Mouse (Mus musculus): Measurements from ENCODE around the gene Gpr88. TPM values are rescaled to one million over a fixed set of nuclear protein-coding genes. Genes with fewer than 3 reads are reported as not detected.

Gpr88 gene
- polyA plus RNA-seq (2015; fragmentation: Nextera tagmentation; extraction: Ambion mirVana): 0.41 and 1.6 TPM in 2 replicates

GRCm38 (mm10) chr3:116253077-116253531 is at the start of gene Gpr88:
TSS of gene Gpr88 (minus strand) at chr3:116253503.
- Histone ChIP-seq H3K4me1 (ENCODE audit: insufficient read depth, low read length) (peaks cover 22% of the 10 kb centered on the region), H3K27ac (ENCODE audit: low read length) (no peak within 1 kb of the TSS), H3K9ac (replicated peaks; ENCODE audit: low read length) (peak within 1 kb of the TSS; percentile 64), H3K4me3 (ENCODE audit: low read length) (peak within 1 kb of the TSS; percentile 59), H3K27me3 (ENCODE audit: insufficient read depth, low read length) (peaks cover 56% of the 10 kb centered on the region), H3K9me3 (ENCODE audit: low read length) (no peaks in the 10 kb centered on the region), H3K4me2 (replicated peaks; ENCODE audit: low read depth, low read length) (peak within 1 kb of the TSS; percentile 98), H3K36me3 (ENCODE audit: insufficient read depth, low read length) (no peaks in the 10 kb centered on the region)
- 5% methylated on average over 9 of the region's 9 CpGs for WGBS
- ATAC-seq (ENCODE audit: low FRiP score, low TSS enrichment): 0 out of 2 replicates have a peak, but pooled peaks have one; percentile 50

- WGBS: 95% methylated on average over 7 of the region's 7 CpGs
- Histone ChIP-seq H3K36me3 (ENCODE audit: insufficient read depth, low read length) (peaks cover 11% of the 10 kb centered on the region; the same call in 1 of the 2 replicates), H3K27me3 (ENCODE audit: insufficient read depth, low read length) (no peaks in the 10 kb centered on the region), H3K4me3 (ENCODE audit: low read length) (no peak overlapping the region), H3K9ac (replicated peaks; ENCODE audit: low read length) (no peak overlapping the region), H3K4me2 (replicated peaks; ENCODE audit: low read depth, low read length) (no peak overlapping the region), H3K27ac (ENCODE audit: low read length) (no peak overlapping the region), H3K4me1 (ENCODE audit: insufficient read depth, low read length) (no peaks in the 10 kb centered on the region), H3K9me3 (ENCODE audit: low read length) (no peaks in the 10 kb centered on the region)
- no peak for ATAC-seq (ENCODE audit: low FRiP score, low TSS enrichment)
These were observed 49.3 kb upstream of the Gpr88 start for GRCm38 (mm10) chr3:116302581-116302980.

- no peak overlapping the region for H3K4me2 ChIP-seq (replicated peaks; ENCODE audit: low read depth, low read length)
- WGBS: 72% methylated on average over 6 of the region's 6 CpGs
- no peaks in the 10 kb centered on the region for H3K4me1 ChIP-seq (ENCODE audit: insufficient read depth, low read length)
- no peak overlapping the region for H3K9ac ChIP-seq (replicated peaks; ENCODE audit: low read length)
- H3K27ac ChIP-seq (ENCODE audit: low read length): no peak overlapping the region
- no peak overlapping the region for H3K4me3 ChIP-seq (ENCODE audit: low read length)
- no peak for ATAC-seq (ENCODE audit: low FRiP score, low TSS enrichment)
- peaks cover 15% of the 10 kb centered on the region; the same call in 1 of the 2 replicates for H3K36me3 ChIP-seq (ENCODE audit: insufficient read depth, low read length)
- no peaks in the 10 kb centered on the region for H3K9me3 ChIP-seq (ENCODE audit: low read length)
- H3K27me3 ChIP-seq (ENCODE audit: insufficient read depth, low read length): no peaks in the 10 kb centered on the region
These were observed 48.5 kb upstream of the Gpr88 start for GRCm38 (mm10) chr3:116301754-116302153.

- Histone ChIP-seq H3K4me3 (ENCODE audit: low read length) (no peak overlapping the region), H3K27ac (ENCODE audit: low read length) (no peak overlapping the region), H3K9ac (replicated peaks; ENCODE audit: low read length) (no peak overlapping the region), H3K27me3 (ENCODE audit: insufficient read depth, low read length) (no peaks in the 10 kb centered on the region), H3K9me3 (ENCODE audit: low read length) (no peaks in the 10 kb centered on the region), H3K4me1 (ENCODE audit: insufficient read depth, low read length) (no peaks in the 10 kb centered on the region), H3K36me3 (ENCODE audit: insufficient read depth, low read length) (peaks cover 33% of the 10 kb centered on the region), H3K4me2 (replicated peaks; ENCODE audit: low read depth, low read length) (no peak overlapping the region)
- WGBS: 88% methylated on average over 10 of the region's 10 CpGs
- ATAC-seq (ENCODE audit: low FRiP score, low TSS enrichment): no peak
These were observed 45.4 kb upstream of the Gpr88 start for GRCm38 (mm10) chr3:116298727-116299126.

GRCm38 (mm10) chr3:116298003-116298402 is 44.7 kb upstream of the Gpr88 start:
- no peaks in the 10 kb centered on the region for H3K27me3 ChIP-seq (ENCODE audit: insufficient read depth, low read length)
- no peak for ATAC-seq (ENCODE audit: low FRiP score, low TSS enrichment)
- H3K4me1 ChIP-seq (ENCODE audit: insufficient read depth, low read length): no peaks in the 10 kb centered on the region
- WGBS: 82% methylated on average over 8 of the region's 8 CpGs
- H3K36me3 ChIP-seq (ENCODE audit: insufficient read depth, low read length): peaks cover 34% of the 10 kb centered on the region
- H3K27ac ChIP-seq (ENCODE audit: low read length): no peak overlapping the region
- no peak overlapping the region for H3K4me2 ChIP-seq (replicated peaks; ENCODE audit: low read depth, low read length)
- no peak overlapping the region for H3K4me3 ChIP-seq (ENCODE audit: low read length)
- H3K9ac ChIP-seq (replicated peaks; ENCODE audit: low read length): no peak overlapping the region
- no peaks in the 10 kb centered on the region for H3K9me3 ChIP-seq (ENCODE audit: low read length)

GRCm38 (mm10) chr3:116297170-116297569 is 43.9 kb upstream of the Gpr88 start:
- no peak for ATAC-seq (ENCODE audit: low FRiP score, low TSS enrichment)
- Histone ChIP-seq H3K9me3 (ENCODE audit: low read length) (no peaks in the 10 kb centered on the region), H3K36me3 (ENCODE audit: insufficient read depth, low read length) (peaks cover 39% of the 10 kb centered on the region), H3K4me3 (ENCODE audit: low read length) (no peak overlapping the region), H3K27me3 (ENCODE audit: insufficient read depth, low read length) (no peaks in the 10 kb centered on the region), H3K27ac (ENCODE audit: low read length) (no peak overlapping the region), H3K4me1 (ENCODE audit: insufficient read depth, low read length) (no peaks in the 10 kb centered on the region), H3K4me2 (replicated peaks; ENCODE audit: low read depth, low read length) (no peak overlapping the region), H3K9ac (replicated peaks; ENCODE audit: low read length) (no peak overlapping the region)
- 92% methylated on average over 7 of the region's 7 CpGs for WGBS

GRCm38 (mm10) chr3:116290041-116290815 is 36.9 kb upstream of the Gpr88 start:
- Histone ChIP-seq H3K36me3 (ENCODE audit: insufficient read depth, low read length) (peaks cover 34% of the 10 kb centered on the region), H3K9ac (replicated peaks; ENCODE audit: low read length) (no peak overlapping the region), H3K4me3 (ENCODE audit: low read length) (no peak overlapping the region), H3K4me1 (ENCODE audit: insufficient read depth, low read length) (no peaks in the 10 kb centered on the region), H3K27me3 (ENCODE audit: insufficient read depth, low read length) (no peaks in the 10 kb centered on the region), H3K9me3 (ENCODE audit: low read length) (no peaks in the 10 kb centered on the region), H3K4me2 (replicated peaks; ENCODE audit: low read depth, low read length) (no peak overlapping the region), H3K27ac (ENCODE audit: low read length) (no peak overlapping the region)
- no peak for ATAC-seq (ENCODE audit: low FRiP score, low TSS enrichment)
- WGBS: 83% methylated on average over 9 of the region's 9 CpGs

- 75% methylated on average over 6 of the region's 6 CpGs for WGBS
- Histone ChIP-seq H3K27ac (ENCODE audit: low read length) (no peak overlapping the region), H3K4me1 (ENCODE audit: insufficient read depth, low read length) (no peaks in the 10 kb centered on the region), H3K36me3 (ENCODE audit: insufficient read depth, low read length) (peaks cover 23% of the 10 kb centered on the region), H3K27me3 (ENCODE audit: insufficient read depth, low read length) (no peaks in the 10 kb centered on the region), H3K9me3 (ENCODE audit: low read length) (no peaks in the 10 kb centered on the region), H3K9ac (replicated peaks; ENCODE audit: low read length) (no peak overlapping the region), H3K4me3 (ENCODE audit: low read length) (no peak overlapping the region), H3K4me2 (replicated peaks; ENCODE audit: low read depth, low read length) (no peak overlapping the region)
- peak; percentile 70; the same call in 1 of the 2 replicates for ATAC-seq (ENCODE audit: low FRiP score, low TSS enrichment)
These were observed 35.5 kb upstream of the Gpr88 start for GRCm38 (mm10) chr3:116288833-116289232.

- no peak overlapping the region for H3K27ac ChIP-seq (ENCODE audit: low read length)
- ATAC-seq (ENCODE audit: low FRiP score, low TSS enrichment): no peak
- H3K4me3 ChIP-seq (ENCODE audit: low read length): no peak overlapping the region
- H3K9me3 ChIP-seq (ENCODE audit: low read length): no peaks in the 10 kb centered on the region
- 0 out of 2 replicates have a peak, but pooled peaks cover 5% of the 10 kb centered on the region for H3K36me3 ChIP-seq (ENCODE audit: insufficient read depth, low read length)
- 97% methylated on average over 4 of the region's 4 CpGs for WGBS
- no peaks in the 10 kb centered on the region for H3K27me3 ChIP-seq (ENCODE audit: insufficient read depth, low read length)
- no peak overlapping the region for H3K9ac ChIP-seq (replicated peaks; ENCODE audit: low read length)
- no peak overlapping the region for H3K4me2 ChIP-seq (replicated peaks; ENCODE audit: low read depth, low read length)
- H3K4me1 ChIP-seq (ENCODE audit: insufficient read depth, low read length): no peaks in the 10 kb centered on the region
These were observed 31.4 kb upstream of the Gpr88 start for GRCm38 (mm10) chr3:116284735-116285134.

- Histone ChIP-seq H3K9ac (replicated peaks; ENCODE audit: low read length) (no peak overlapping the region), H3K27ac (ENCODE audit: low read length) (no peak overlapping the region), H3K9me3 (ENCODE audit: low read length) (no peaks in the 10 kb centered on the region), H3K4me2 (replicated peaks; ENCODE audit: low read depth, low read length) (no peak overlapping the region), H3K4me3 (ENCODE audit: low read length) (no peak overlapping the region), H3K27me3 (ENCODE audit: insufficient read depth, low read length) (no peaks in the 10 kb centered on the region), H3K4me1 (ENCODE audit: insufficient read depth, low read length) (no peaks in the 10 kb centered on the region), H3K36me3 (ENCODE audit: insufficient read depth, low read length) (0 out of 2 replicates have a peak, but pooled peaks cover 4% of the 10 kb centered on the region)
- ATAC-seq (ENCODE audit: low FRiP score, low TSS enrichment): no peak
- 51% methylated on average over 2 of the region's 2 CpGs for WGBS
These were observed 30.7 kb upstream of the Gpr88 start for GRCm38 (mm10) chr3:116283996-116284395.
